Mouse (Mus musculus) frontal cortex, postnatal 36 days (tissue): Measurements from ENCODE around the gene Polr3b.

Experiments
- DNase-seq, 2 experiments: peaks; one replicate each; pipeline ENCODE4 v3.0.0; 2022; ENCODE audit warnings: low spot score in 2 of 2

Gene Polr3b

DNA sequence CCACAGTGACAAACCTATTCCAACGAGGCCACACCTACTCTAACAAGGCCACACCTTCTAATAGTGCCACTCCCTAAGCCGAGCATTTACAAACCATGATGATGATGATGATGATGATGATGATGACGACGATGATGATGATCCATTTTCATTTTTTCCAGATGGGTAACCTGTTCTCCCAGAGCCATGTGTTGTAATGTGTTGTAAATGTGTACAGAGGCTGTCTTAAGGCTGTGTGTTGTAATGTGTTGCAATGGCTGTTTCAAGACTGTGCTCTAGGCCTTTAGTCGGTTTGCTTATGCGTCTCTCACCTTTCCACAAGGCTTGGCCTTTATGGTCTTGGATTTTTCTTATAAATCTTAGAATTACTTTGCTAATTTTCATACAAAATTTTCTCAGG lies 40.0 kb downstream of the Polr3b start:
- no peak for DNase-seq

DNA sequence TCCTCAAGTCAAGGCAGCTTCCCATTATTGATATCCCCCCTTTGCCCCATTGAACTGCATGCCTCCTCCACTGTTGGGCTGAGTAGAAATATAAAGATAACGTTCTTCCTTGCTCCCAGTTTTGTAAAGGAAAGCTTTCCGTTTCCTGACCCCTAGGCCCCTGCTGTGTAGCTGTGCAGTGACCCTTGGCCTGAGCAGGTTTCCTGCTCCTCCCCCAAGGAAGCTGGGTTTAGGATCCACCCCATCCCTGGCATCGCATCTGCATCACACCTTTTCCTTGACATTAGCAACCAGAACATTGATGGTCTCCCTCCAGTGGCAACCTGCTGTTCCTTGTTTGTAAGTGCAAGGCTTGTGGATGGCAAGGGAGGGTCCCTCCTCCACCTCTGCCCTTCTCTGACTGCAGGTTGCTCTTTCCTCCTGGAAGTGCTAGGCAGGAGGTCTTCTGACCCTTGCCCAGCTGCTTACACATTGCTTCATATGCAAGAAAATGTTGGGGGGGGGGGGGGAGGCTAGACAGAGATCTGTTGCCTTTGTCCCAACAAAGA lies 43.7 kb downstream of the Polr3b start:
- DNase-seq = no peak

GRCm38 (mm10) chr10:84675653-84676052 lies 53.6 kb downstream of the Polr3b start:
- no peak for DNase-seq

DNA sequence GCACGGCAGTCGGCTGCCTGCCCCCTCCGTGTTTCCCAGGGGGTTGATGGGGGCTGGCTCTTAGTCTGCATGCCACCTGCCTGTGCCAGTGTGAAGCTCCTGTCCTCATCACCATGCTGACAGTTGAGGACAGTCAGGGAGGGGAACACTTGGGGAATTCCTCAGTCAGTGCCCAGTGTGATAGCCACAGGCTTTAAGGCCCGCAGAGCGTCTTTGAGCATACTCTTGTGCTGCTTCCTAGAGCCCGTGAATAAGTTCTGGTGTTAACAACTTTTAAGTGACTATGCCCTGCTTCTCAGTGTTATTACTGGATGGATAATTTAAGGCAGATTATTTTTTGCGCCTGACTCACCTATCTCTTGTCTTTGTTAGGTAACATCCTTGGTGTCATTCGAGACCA lies 54.4 kb downstream of the Polr3b start:
- DNase-seq = no peak

GRCm38 (mm10) chr10:84677871-84678270 lies 55.8 kb downstream of the Polr3b start:
- DNase-seq = no peak

DNA sequence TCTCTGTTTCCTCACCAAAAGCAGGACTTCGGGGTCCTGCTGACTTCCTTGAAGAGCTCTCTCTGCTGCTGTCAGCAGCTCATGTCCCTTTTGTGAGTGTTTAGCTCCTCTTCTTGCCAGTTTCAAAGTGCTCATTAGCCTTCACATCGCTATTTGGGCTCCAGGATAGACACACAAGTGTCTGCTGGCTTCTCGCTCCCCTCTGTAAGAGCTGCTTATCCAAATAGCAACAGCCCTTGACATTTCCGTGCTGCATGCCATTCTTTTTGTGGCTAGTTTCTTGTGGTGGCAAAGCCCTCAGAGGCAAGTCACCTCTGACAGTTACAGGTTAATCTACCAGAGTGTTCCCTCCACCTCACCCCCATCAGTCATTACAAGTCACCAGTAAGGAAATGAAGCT lies 56.3 kb downstream of the Polr3b start:
- no peak for DNase-seq

- no peak for DNase-seq
Measured at GRCm38 (mm10) chr10:84685444-84686121, 63.5 kb downstream of the Polr3b start.

- DNase-seq = no peak
Measured at GRCm38 (mm10) chr10:84686122-84686497, 64.0 kb downstream of the Polr3b start.

DNA sequence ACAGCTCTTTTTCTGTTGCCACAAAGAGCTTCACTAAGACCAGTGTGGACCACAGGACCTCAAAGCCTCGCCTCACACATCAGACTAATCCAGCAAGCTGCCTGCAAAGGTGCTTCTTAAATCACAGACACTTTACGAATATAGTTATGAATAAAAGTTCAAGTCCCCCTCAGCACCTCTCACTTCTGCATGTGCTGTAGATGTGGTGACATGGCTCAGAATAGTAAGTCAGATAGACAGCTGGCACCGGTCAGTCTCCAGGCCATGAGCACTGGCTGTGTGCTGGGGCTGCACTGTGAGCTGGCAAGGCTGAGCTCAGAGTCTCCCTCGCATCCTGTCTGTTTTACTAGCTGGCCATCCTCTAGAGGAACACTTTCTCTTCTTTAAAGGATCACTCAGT lies 64.6 kb downstream of the Polr3b start:
- no peak for DNase-seq

- DNase-seq = no peak
Measured at GRCm38 (mm10) chr10:84687736-84688135, 65.6 kb downstream of the Polr3b start.

- DNase-seq = no peak
Measured at GRCm38 (mm10) chr10:84689846-84690245, 67.8 kb downstream of the Polr3b start.

DNA sequence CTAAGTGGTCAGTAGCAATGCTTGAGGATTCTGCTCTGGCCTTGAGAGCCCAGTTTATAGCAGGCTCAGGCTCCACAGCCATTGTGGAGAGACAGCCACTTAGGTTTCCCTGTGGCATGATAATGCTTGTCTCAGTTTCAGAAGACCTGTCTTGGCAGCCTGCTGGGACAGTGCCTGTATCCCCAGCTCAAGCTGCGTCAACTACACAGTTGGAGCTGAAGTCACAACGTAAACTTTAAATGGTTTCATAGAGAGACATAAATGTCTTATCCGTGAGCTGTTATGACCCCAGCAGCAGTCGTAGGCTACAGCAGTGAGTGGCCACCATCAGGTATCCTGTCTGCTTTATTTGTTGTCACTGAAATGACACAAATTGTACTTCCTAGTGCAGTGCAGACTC lies 68.7 kb downstream of the Polr3b start:
- no peak for DNase-seq

GRCm38 (mm10) chr10:84691692-84692091 lies 69.6 kb downstream of the Polr3b start:
- DNase-seq = no peak

DNA sequence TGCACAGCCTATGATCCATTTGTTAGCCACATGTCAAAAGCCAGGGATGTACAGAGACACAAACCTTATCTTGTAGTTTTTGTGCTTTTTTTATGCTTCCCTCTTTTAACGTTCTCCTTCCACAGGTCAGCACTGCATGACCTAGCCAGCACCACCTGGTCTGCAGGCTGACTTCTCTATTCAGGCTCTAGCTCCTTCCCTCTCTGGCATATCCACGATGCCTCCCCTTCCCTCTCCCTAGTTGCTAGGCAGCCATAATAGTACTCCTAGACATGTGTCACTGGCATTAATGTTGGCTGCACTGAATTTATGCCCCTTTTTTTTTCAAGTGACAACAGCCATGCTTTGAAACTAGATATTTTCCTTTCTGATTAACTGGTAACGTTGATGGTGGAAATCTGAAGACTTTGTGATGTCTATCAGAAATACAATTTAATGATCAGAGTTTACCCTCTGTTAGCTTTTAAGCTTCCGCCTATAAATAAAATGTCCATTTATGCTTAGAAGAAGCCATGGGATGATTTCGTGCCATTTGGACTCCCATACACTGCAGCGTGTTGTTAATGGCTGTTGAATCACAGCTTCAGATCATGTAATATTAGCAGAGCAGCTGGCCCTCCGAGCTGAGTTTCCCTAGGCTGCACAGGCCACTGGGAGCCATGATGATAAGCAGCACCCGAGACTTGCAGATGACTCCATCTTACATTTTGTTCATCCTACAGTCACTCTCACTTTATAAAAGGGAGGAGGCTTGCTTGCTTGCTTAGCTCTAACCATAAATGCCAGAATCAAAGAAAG lies 71.9 kb downstream of the Polr3b start:
- DNase-seq = no peak

GRCm38 (mm10) chr10:84700236-84700987 lies 78.3 kb downstream of the Polr3b start:
- no peak for DNase-seq

GRCm38 (mm10) chr10:84701110-84701509 lies 79.0 kb downstream of the Polr3b start:
- peak; percentile 35 to 45 for DNase-seq

DNA sequence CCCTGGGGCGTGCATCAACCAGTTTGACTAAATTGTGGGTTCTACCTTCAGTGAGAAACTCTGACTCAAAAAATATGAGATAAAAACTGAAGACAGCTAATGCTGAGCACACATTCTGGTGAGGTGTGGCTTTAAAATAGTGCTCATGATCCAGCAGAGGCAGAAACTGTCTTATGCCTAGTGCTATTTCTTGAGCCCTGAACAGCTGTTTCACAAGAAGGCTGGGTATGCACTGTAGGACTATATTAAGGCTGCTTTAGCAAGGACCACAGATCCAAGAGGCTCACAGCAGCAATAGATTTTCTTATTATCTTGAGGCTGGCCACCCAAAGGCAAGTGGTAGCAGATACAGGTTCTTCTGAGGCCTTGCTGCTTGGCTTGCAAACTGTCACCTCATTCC lies 80.0 kb downstream of the Polr3b start:
- DNase-seq = peak in 1 of 2 experiments; percentile 13

DNA sequence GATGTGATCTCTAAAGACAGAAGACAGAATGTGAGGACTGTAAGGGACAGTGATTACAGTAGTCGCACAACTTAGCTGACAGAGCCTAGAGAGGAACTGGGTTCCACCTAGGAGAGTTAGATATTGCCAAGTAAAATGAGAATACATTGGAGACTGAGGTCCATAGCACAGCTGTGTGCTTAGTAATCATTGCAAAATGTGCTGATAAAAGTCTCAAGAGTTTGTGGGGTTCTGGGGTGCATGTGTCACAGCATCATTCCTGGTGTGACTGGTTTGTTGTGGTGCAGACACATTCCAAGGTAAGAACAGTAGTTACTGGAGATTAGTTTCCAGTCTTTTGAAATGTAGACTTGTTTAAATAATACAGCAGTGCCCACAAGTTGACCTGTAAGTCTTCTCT lies 82.5 kb downstream of the Polr3b start:
- DNase-seq = no peak

DNA sequence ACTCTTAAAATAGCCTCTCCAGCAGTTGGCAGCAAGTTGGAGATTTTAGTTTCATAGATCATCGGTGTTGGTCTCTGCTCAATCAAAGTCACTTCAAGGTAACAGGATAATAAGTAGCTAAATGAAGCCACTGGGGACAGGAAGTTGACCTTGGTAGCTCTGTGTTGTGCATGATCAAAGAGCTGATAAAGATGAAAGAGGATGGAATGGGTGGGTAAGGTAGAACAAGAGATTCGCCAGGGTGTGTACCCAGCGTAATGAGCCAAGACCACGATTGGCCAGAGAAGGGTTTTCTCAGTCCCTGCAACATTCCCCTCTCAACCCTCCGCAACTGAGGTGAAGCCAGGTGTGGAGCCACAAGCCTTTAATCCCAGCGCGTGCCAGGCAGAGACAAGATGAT lies 83.1 kb downstream of the Polr3b start:
- no peak for DNase-seq

DNA sequence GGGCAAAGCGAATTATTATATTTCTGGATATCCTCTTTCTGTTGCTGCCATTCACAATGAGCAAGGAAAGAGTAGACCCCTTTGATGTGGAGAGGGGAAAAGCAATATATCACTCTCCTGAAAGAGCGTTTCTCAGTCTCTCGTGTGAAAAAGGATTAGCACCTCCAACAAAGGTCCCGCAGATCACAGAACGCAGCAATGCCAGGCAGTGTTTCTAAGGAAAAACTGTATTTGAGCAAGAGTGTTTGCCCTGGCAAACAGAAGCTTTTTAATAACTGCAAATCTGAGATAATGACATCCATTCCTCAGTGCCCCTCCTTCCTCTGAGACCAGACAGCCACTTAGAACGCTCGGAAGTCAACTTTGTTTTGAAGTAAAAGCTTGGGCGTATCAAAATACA lies 84.5 kb downstream of the Polr3b start:
- no peak for DNase-seq

- DNase-seq = no peak
Measured at GRCm38 (mm10) chr10:84707226-84707625, 85.1 kb downstream of the Polr3b start.

- DNase-seq = no peak
Measured at GRCm38 (mm10) chr10:84707752-84708530, 85.8 kb downstream of the Polr3b start.
